Mouse (Mus musculus) embryonic fibroblast, embryonic 13.5 days (primary cell): Measurements from ENCODE around the gene Il6st.

Experiments
- CTCF ChIP-seq: IDR thresholded peaks from 2 replicates; pipeline ENCODE4 v1.5.1; 2011; ENCODE audit warnings: mild to moderate bottlenecking, control low read depth, low read length, moderate library complexity, borderline replicate concordance; ENCODE audit not compliant: insufficient read depth
- POLR2A ChIP-seq: IDR thresholded peaks from 2 replicates; pipeline ENCODE4 v1.6.1; 2011; ENCODE audit warnings: low read depth, mild to moderate bottlenecking, control low read depth, low read length, moderate library complexity

- no peak for TF ChIP-seq CTCF
- no peak for TF ChIP-seq POLR2A
Measured at GRCm38 (mm10) chr13:112482525-112482924, 18.7 kb downstream of the Il6st start.
